Mouse (Mus musculus): ENCODE results near the gene 4930469K13Rik. TPM values are rescaled to one million over a fixed set of nuclear protein-coding genes. Genes with fewer than 3 reads are reported as not detected.

Gene 4930469K13Rik
- polyA plus RNA-seq (2012) = not detected in 2 replicates

DNA sequence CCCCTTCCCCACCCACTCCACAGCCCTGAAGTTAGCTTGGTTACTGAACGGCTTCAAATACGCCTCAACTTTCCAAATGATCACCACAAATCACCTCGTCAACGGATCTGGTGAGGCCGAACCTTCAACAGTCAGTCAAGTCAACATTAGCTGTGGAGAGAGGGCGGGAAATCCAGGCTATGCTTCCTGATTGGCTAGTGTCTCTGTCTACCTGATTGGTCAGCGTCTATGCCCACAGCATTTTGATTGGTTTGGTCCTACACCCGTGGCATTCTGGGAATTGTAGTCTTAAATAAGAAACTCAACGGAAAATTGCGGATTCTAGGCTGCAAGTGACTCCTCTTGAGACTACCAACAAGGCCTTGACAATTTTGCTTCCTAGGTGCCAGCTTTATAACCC is at the start of gene 4930469K13Rik:
Gene 4930469K13Rik (minus strand): TSS at position 133 of the 400 bp plus-strand sequence.

DNA sequence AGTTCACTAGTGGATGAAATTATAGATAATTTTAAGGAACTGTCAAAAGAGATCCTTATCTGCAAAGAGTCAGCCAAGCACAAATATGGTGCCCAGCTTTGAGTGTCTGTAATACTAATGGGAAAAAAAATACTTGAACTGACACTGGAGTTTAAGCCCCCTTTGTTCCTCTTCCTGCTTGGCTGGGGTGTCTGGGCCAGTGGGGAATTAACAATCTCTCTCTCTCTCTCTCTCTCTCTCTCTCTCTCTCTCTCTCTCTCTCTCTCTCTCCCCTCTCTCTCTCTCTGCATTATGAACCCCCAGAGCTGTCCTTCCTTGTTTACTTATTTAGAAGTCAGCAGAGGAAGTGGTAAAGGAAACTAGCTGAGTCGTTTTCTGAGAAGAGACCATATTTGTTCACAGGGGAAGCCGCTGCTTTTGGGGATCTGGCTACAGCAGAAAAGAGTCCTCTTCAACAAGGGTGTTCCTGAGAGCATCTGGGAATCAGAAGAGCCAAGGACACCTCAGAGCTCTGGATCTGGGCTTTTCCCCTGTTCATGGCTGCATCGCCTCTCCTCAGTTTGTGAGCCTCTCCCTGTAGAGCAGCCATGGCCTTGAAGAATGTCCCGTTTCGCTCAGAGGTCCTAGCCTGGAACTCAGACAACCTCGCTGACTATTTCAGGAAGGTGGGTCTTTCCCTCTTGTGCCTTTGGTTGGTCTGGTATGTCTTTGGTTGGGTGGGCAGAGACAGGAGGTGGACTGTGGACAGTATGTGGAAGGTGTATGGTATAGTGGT is 51.4 kb downstream of the 4930469K13Rik start, which contains the start of gene Lcp2:
Gene Lcp2 (plus strand): TSS at position 154 of the 775 bp plus-strand sequence.

DNA sequence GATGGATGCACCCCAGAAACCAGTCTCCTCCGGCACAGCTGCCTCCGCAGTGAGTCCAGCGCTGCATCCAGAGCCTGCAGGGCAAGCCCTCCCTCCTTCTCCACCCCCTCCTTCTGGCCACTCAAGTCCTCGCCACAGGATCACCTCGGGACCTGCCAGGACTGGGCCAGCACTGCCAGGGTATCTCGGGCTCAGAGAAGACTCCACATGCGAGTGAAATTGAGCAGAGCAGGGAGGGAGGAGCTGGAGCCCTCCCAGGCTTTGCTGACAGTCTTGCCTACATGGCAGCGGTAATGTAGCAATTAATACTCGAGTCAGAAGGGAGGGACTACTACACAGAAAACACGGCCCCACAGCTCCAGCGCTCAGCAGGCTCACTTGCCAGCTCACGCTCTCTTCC is 105.4 kb downstream of the 4930469K13Rik start, which contains the start of gene Kcnip1:
Gene Kcnip1 (minus strand): TSS at position 215 of the 400 bp plus-strand sequence.

DNA sequence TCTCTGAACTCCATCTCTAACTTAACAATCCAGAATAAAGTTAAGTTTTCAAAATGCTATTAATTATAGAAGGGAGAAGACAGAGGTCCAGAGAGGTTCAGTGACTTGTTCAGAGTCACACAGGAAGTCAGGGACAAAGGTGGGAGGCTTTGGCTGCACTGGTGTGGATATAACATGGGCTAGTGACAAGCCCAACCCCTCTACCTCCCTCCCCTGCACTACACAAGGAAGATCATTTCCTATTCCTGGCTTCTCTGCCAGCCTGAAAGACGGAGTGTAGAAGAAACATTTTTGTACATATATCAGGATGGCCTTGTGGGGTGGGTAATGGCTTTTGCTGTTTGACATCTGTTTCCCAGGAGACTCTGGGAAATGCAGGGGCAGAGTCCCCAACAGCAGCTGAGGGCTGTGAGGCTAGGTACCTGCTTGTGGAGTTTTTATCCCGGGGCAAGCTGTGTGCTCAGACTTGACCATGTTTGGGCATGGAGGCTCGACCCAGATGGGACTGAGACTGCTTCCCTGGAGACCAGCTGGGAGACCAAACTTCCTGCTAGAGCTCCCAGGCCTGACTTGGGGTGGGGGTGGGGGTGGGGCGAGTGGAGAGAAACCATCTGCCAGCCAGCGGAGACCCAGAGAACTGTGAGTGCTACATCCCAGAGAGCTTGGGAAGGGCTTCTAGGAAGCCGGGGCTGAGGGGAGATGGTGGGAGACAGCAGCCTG is 135.5 kb downstream of the 4930469K13Rik start, which contains the start of gene Kcnmb1:
Gene Kcnmb1 (plus strand): TSS at position 326 of the 720 bp plus-strand sequence.

Other genes starting within 250 kb of the 4930469K13Rik start
- gene Kcnmb1, start 135.5 kb downstream of the 4930469K13Rik start, polyA plus RNA-seq (2012) = not detected in 2 replicates
- gene Kcnip1, start 105.4 kb downstream of the 4930469K13Rik start, polyA plus RNA-seq (2012) = 0.04 TPM in 1 of 2 replicates, not detected in the other
- 46.6 and 55.4 TPM in 2 replicates for gene Lcp2, start 51.6 kb downstream of the 4930469K13Rik start, polyA plus RNA-seq (2012)
- not detected in 2 replicates for gene Foxi1, start 109.5 kb upstream of the 4930469K13Rik start, polyA plus RNA-seq (2012)
- gene Fam196b, start 216.3 kb upstream of the 4930469K13Rik start, polyA plus RNA-seq (2012) = not detected in 2 replicates